ENCODE assay signal across 8 mouse cellular contexts in genomic region chr17:14672402-14672801, GRCm38 (mm10). TPM values are rescaled to one million over a fixed set of nuclear protein-coding genes. Genes with fewer than 3 reads are reported as not detected.
DNase-seq lines count a peak whose midpoint lies in the region; ATAC-seq and TF ChIP-seq lines count a peak whose summit lies in the region.

No protein-coding gene starts in this region.

- 39% methylated on average over 5 of the region's 5 CpGs for WGBS in midbrain, embryonic 15.5 days
- WGBS in midbrain, embryonic 16.5 days = 23% methylated on average over 5 of the region's 5 CpGs
- 58% methylated on average over 5 of the region's 5 CpGs for WGBS in lung, postnatal 0 days

- TF ChIP-seq CTCF in lung, postnatal 0 days (IDR thresholded peaks at IDR 0.05) = no peak

- H3K9ac ChIP-seq in midbrain, embryonic 15.5 days = no peak overlapping the region
- H3K9ac ChIP-seq in midbrain, embryonic 16.5 days (ENCODE audit: low read depth, low read length) = no peak overlapping the region
- H3K9ac ChIP-seq in lung, postnatal 0 days (replicated peaks; ENCODE audit: low read depth) = no peak overlapping the region

- TF ChIP-seq EP300 in lung, postnatal 0 days (IDR thresholded peaks at IDR 0.05) = no peak

- no peaks in the 10 kb centered on the region for H3K36me3 ChIP-seq in midbrain, embryonic 15.5 days (replicated peaks)
- H3K36me3 ChIP-seq in midbrain, embryonic 16.5 days (ENCODE audit: control insufficient read depth, insufficient read depth, low read length) = no peaks in the 10 kb centered on the region
- H3K36me3 ChIP-seq in lung, postnatal 0 days (ENCODE audit: insufficient read depth, low read length) = no peaks in the 10 kb centered on the region

- peak; percentile 54; the same call in 1 of the 2 replicates for ATAC-seq in midbrain, embryonic 15.5 days (replicated peaks)
- ATAC-seq in midbrain, embryonic 16.5 days = no peak
- ATAC-seq in lung, postnatal 0 days = peak; percentile 44

- peaks cover 3% of the 10 kb centered on the region; the same call in 1 of the 2 replicates for H3K4me1 ChIP-seq in midbrain, embryonic 15.5 days
- H3K4me1 ChIP-seq in midbrain, embryonic 16.5 days (ENCODE audit: control insufficient read depth, insufficient read depth, low read length) = no peaks in the 10 kb centered on the region
- no peaks in the 10 kb centered on the region for H3K4me1 ChIP-seq in lung, postnatal 0 days (ENCODE audit: insufficient read depth, low read depth, low read length)

- no peak overlapping the region for H3K27ac ChIP-seq in midbrain, embryonic 15.5 days
- H3K27ac ChIP-seq in midbrain, embryonic 16.5 days (ENCODE audit: low read length) = no peak overlapping the region
- no peak overlapping the region for H3K27ac ChIP-seq in lung, postnatal 0 days (ENCODE audit: low read length)

- H3K4me2 ChIP-seq in midbrain, embryonic 15.5 days = no peak overlapping the region
- no peak overlapping the region for H3K4me2 ChIP-seq in midbrain, embryonic 16.5 days (ENCODE audit: low read length)
- H3K4me2 ChIP-seq in lung, postnatal 0 days (replicated peaks; ENCODE audit: low read depth, low read length) = no peak overlapping the region

- H3K27me3 ChIP-seq in midbrain, embryonic 15.5 days (replicated peaks) = no peaks in the 10 kb centered on the region
- no peaks in the 10 kb centered on the region for H3K27me3 ChIP-seq in midbrain, embryonic 16.5 days (ENCODE audit: control insufficient read depth, insufficient read depth, low read depth, low read length)
- H3K27me3 ChIP-seq in lung, postnatal 0 days (replicated peaks; ENCODE audit: insufficient read depth, low read length) = no peaks in the 10 kb centered on the region

- H3K4me3 ChIP-seq in midbrain, embryonic 15.5 days = no peak overlapping the region
- H3K4me3 ChIP-seq in midbrain, embryonic 16.5 days (ENCODE audit: low read depth, low read length) = no peak overlapping the region
- H3K4me3 ChIP-seq in lung, postnatal 0 days (ENCODE audit: low read depth, low read length) = no peak overlapping the region

- peak; percentile 64 to 81 for DNase-seq in adrenal gland, adult (ENCODE audit: inconsistent age in 2 of 2, low spot score in 1 of 2)
- DNase-seq in adrenal gland, postnatal 4 days (ENCODE audit: low spot score in 2 of 2) = no peak
- DNase-seq in gastrocnemius, postnatal 4 days (ENCODE audit: low spot score in 2 of 2) = peak; percentile 74 to 85
- peak; percentile 36 for DNase-seq in lung, postnatal 0 days (ENCODE audit: low spot score)
- DNase-seq in spleen, postnatal 4 days (ENCODE audit: low spot score in 2 of 2) = no peak
- no peak for DNase-seq in kidney, adult 11 months

- H3K9me3 ChIP-seq in midbrain, embryonic 15.5 days = no peaks in the 10 kb centered on the region
- no peaks in the 10 kb centered on the region for H3K9me3 ChIP-seq in midbrain, embryonic 16.5 days (replicated peaks; ENCODE audit: control insufficient read depth, low read length, poor library complexity, severe bottlenecking)
- no peaks in the 10 kb centered on the region for H3K9me3 ChIP-seq in lung, postnatal 0 days (ENCODE audit: low read length)

RNA-seq across cellular contexts. Expression of gene Thbs2, which starts 21.6 kb away (rescaled TPM):
- 10 to 100 TPM; 25.5 to 29.2 TPM for total RNA-seq in adrenal gland, postnatal 4 days (2021)
- polyA plus RNA-seq in midbrain, embryonic 15.5 days (2015; fragmentation: Nextera tagmentation; extraction: Ambion mirVana) = 2.6 and 3.0 TPM in 2 replicates
- polyA plus RNA-seq in midbrain, embryonic 16.5 days (2015; fragmentation: Nextera tagmentation; extraction: Ambion mirVana) = 2.4 and 3.1 TPM in 2 replicates
- 100 to 1,000 TPM; 134 to 155 TPM for total RNA-seq in gastrocnemius, postnatal 4 days (2021)
- polyA plus RNA-seq in lung, postnatal 0 days (2015; fragmentation: Nextera tagmentation; extraction: Ambion mirVana) = 5.1 and 5.4 TPM in 2 replicates

Comparison
In these comparisons a context has a peak if more than half of its experiments do, and no peak if none do; other contexts are left out.
1. DNase-seq: peak in adrenal gland, adult (2 of 2), gastrocnemius, postnatal 4 days (2 of 2) and lung, postnatal 0 days (single experiment); none in adrenal gland, postnatal 4 days (0 of 2), spleen, postnatal 4 days (0 of 2) and kidney, adult 11 months (single experiment).